ENCODE assay signal across 9 mouse cellular contexts in genomic region chr7:66080231-66080613, GRCm38 (mm10). TPM values are rescaled to one million over a fixed set of nuclear protein-coding genes. Genes with fewer than 3 reads are reported as not detected.
DNase-seq lines count a peak whose midpoint lies in the region; ATAC-seq lines count a peak whose summit lies in the region.
"Had no signal": no experiment of that assay in that cellular context is flagged by ENCODE, and none has a peak within 500 bp of the region (broad histone marks: within the 10 kb centered on the region; RNA-seq: fewer than 3 reads in every experiment).

No protein-coding gene starts in this region.

- peaks cover 5% of the 10 kb centered on the region for H3K36me3 ChIP-seq in neural tube, embryonic 11.5 days (ENCODE audit: control insufficient read depth, insufficient read depth, low read length)
- peaks cover 14% of the 10 kb centered on the region; the same call in 1 of the 2 replicates for H3K36me3 ChIP-seq in intestine, embryonic 16.5 days (ENCODE audit: control insufficient read depth, insufficient read depth, low read length)
- peaks cover 44% of the 10 kb centered on the region for H3K36me3 ChIP-seq in neural tube, embryonic 13.5 days

- H3K9me3 ChIP-seq in neural tube, embryonic 11.5 days (ENCODE audit: control insufficient read depth, low read length): no peaks in the 10 kb centered on the region
- no peaks in the 10 kb centered on the region for H3K9me3 ChIP-seq in intestine, embryonic 16.5 days (ENCODE audit: control insufficient read depth, low read length)
- H3K9me3 ChIP-seq in neural tube, embryonic 13.5 days: no peaks in the 10 kb centered on the region

- H3K27ac ChIP-seq in neural tube, embryonic 11.5 days (ENCODE audit: low read depth, low read length): no peak overlapping the region
- no peak overlapping the region; the same call in 1 of the 2 replicates for H3K27ac ChIP-seq in intestine, embryonic 16.5 days (ENCODE audit: low read length)
- H3K27ac ChIP-seq in neural tube, embryonic 13.5 days (replicated peaks): peak overlapping the region; percentile 82; the same call in 1 of the 2 replicates

- peak; percentile 35 for DNase-seq in cerebellum, adult 11-12 months
- no peak for DNase-seq in cerebellum, adult 9-10 months
- no peak for DNase-seq in neural tube, embryonic 11.5 days (ENCODE audit: low spot score)
- no peak for DNase-seq in neural tube, embryonic 10.5 days (ENCODE audit: extremely low spot score, low spot score)
- no peak for DNase-seq in urinary bladder, postnatal 25 days (ENCODE audit: low spot score)
- DNase-seq in layer of hippocampus, postnatal 14 days (ENCODE audit: low spot score in 2 of 2): no peak

- 43% methylated on average over 5 of the region's 5 CpGs for WGBS in neural tube, embryonic 11.5 days
- 41% methylated on average over 5 of the region's 5 CpGs for WGBS in intestine, embryonic 16.5 days
- 46% methylated on average over 5 of the region's 5 CpGs for WGBS in neural tube, embryonic 13.5 days

- H3K4me3 ChIP-seq in neural tube, embryonic 11.5 days (ENCODE audit: low read depth, low read length): peak overlapping the region; percentile 66
- H3K4me3 ChIP-seq in intestine, embryonic 16.5 days (ENCODE audit: low read length): peak overlapping the region; percentile 82
- H3K4me3 ChIP-seq in neural tube, embryonic 13.5 days: peak overlapping the region; percentile 84

- ATAC-seq in neural tube, embryonic 11.5 days (ENCODE audit: insufficient read depth, low FRiP score, low TSS enrichment): no peak
- ATAC-seq in intestine, embryonic 16.5 days: no peak
- ATAC-seq in neural tube, embryonic 13.5 days (ENCODE audit: low read depth): no peak

- H3K4me1 ChIP-seq in neural tube, embryonic 11.5 days (ENCODE audit: control insufficient read depth, insufficient read depth, low read length): peaks cover 12% of the 10 kb centered on the region
- peaks cover 12% of the 10 kb centered on the region for H3K4me1 ChIP-seq in intestine, embryonic 16.5 days (ENCODE audit: control insufficient read depth, insufficient read depth, low read length)
- peaks cover 35% of the 10 kb centered on the region for H3K4me1 ChIP-seq in neural tube, embryonic 13.5 days (replicated peaks)

- H3K4me2 ChIP-seq in neural tube, embryonic 11.5 days (ENCODE audit: low read depth): peak overlapping the region; percentile 92
- H3K4me2 ChIP-seq in intestine, embryonic 16.5 days (ENCODE audit: low read depth, low read length): peak overlapping the region; percentile 84
- H3K4me2 ChIP-seq in neural tube, embryonic 13.5 days: peak overlapping the region; percentile 94

- H3K27me3 ChIP-seq in neural tube, embryonic 11.5 days (ENCODE audit: control insufficient read depth, insufficient read depth, low read length): no peaks in the 10 kb centered on the region
- no peaks in the 10 kb centered on the region for H3K27me3 ChIP-seq in intestine, embryonic 16.5 days (replicated peaks; ENCODE audit: control insufficient read depth, insufficient read depth, low read length)
- H3K27me3 ChIP-seq in neural tube, embryonic 13.5 days: no peaks in the 10 kb centered on the region

- H3K9ac ChIP-seq in neural tube, embryonic 11.5 days (ENCODE audit: low read length): peak overlapping the region; percentile 77
- H3K9ac ChIP-seq in intestine, embryonic 16.5 days (ENCODE audit: low read depth, low read length): peak overlapping the region; percentile 89
- peak overlapping the region; percentile 82 for H3K9ac ChIP-seq in neural tube, embryonic 13.5 days

RNA-seq across cellular contexts. Expression of gene Selenos, which starts 0.8 kb away (rescaled TPM):
- 88.8 and 98.4 TPM in 2 replicates for polyA plus RNA-seq in neural tube, embryonic 11.5 days (2014; fragmentation: Nextera tagmentation; extraction: Ambion mirVana)
- 129 and 138 TPM in 2 replicates for polyA plus RNA-seq in intestine, embryonic 16.5 days (2015; fragmentation: Nextera tagmentation; extraction: Ambion mirVana)
- 97.2 and 105 TPM in 2 replicates for polyA plus RNA-seq in neural tube, embryonic 13.5 days (2015; fragmentation: Nextera tagmentation; extraction: Ambion mirVana)
- total RNA-seq in layer of hippocampus, postnatal 14 days (2021): 10 to 100 TPM; 55.5 to 59.8 TPM

RNA-seq across cellular contexts. Expression of gene Snrpa1, which starts 21.4 kb away (rescaled TPM):
- 212 and 239 TPM in 2 replicates for polyA plus RNA-seq in neural tube, embryonic 11.5 days (2014; fragmentation: Nextera tagmentation; extraction: Ambion mirVana)
- polyA plus RNA-seq in intestine, embryonic 16.5 days (2015; fragmentation: Nextera tagmentation; extraction: Ambion mirVana): 137 and 156 TPM in 2 replicates
- 128 and 129 TPM in 2 replicates for polyA plus RNA-seq in neural tube, embryonic 13.5 days (2015; fragmentation: Nextera tagmentation; extraction: Ambion mirVana)
- total RNA-seq in layer of hippocampus, postnatal 14 days (2021): 10 to 100 TPM; 29.6 to 33.7 TPM

RNA-seq across cellular contexts. Expression of gene Chsy1, which starts 29.1 kb away (rescaled TPM):
- 20.5 and 21.1 TPM in 2 replicates for polyA plus RNA-seq in neural tube, embryonic 11.5 days (2014; fragmentation: Nextera tagmentation; extraction: Ambion mirVana)
- 6.3 and 7.0 TPM in 2 replicates for polyA plus RNA-seq in intestine, embryonic 16.5 days (2015; fragmentation: Nextera tagmentation; extraction: Ambion mirVana)
- 11.5 and 13.3 TPM in 2 replicates for polyA plus RNA-seq in neural tube, embryonic 13.5 days (2015; fragmentation: Nextera tagmentation; extraction: Ambion mirVana)
- total RNA-seq in layer of hippocampus, postnatal 14 days (2021): 10 to 100 TPM; 20.4 to 20.5 TPM

RNA-seq across cellular contexts. Expression of gene Gm45213, which starts 36.8 kb away (rescaled TPM):
- polyA plus RNA-seq in neural tube, embryonic 11.5 days (2014; fragmentation: Nextera tagmentation; extraction: Ambion mirVana): not detected in 2 replicates
- not detected in 2 replicates for polyA plus RNA-seq in intestine, embryonic 16.5 days (2015; fragmentation: Nextera tagmentation; extraction: Ambion mirVana)
- polyA plus RNA-seq in neural tube, embryonic 13.5 days (2015; fragmentation: Nextera tagmentation; extraction: Ambion mirVana): not detected in 2 replicates
- total RNA-seq in layer of hippocampus, postnatal 14 days (2021): not detected
- total RNA-seq: layer of hippocampus, adult 18-20 months had no signal
